Mouse (Mus musculus) liver, adult 2 months (tissue): ENCODE measurements around the gene Syf2.
"Not testable (repeated sequence)": the region's sequence is repeated elsewhere in the genome, so short reads cannot be mapped to it uniquely, and the experiment has no call there.

Experiments
- CTCF ChIP-seq: fragments of 200-500 bp; IDR thresholded peaks from 2 replicates; pipeline ENCODE4 v1.5.1; 2011; ENCODE audit warnings: low read depth, low read length, control low read depth
- POLR2A ChIP-seq: fragments of 200-500 bp; IDR thresholded peaks from 2 replicates; pipeline ENCODE4 v1.6.1; 2011; ENCODE audit warnings: low read length, control low read depth; ENCODE audit not compliant: insufficient read depth; ENCODE audit errors: extremely low read depth

DNA sequence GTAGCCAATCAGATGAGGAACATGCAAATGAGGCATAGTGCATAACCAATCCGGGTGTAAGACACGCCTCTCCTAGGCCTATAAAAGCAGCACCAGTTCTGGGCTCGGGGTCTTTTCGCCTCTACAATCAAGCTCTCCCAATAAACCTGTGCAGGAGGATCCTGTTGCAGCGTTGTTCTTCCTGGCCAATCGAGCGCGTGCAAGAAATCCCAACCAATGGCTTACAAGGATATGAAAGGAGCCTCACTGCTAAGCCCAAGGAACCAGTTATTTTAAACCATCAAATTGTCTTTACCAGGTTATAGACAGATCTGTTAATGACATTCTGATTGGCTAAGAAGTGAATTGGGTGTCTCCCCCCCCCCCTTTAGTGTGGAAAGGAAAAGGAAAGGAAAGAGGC lies 19.3 kb upstream of the Syf2 start:
- not testable (repeated sequence) for TF ChIP-seq CTCF, POLR2A
